Mouse (Mus musculus): ENCODE measurements around the gene Gm28891. TPM values are rescaled to one million over a fixed set of nuclear protein-coding genes. Genes with fewer than 3 reads are reported as not detected.
"Not testable (repeated sequence)": the region's sequence is repeated elsewhere in the genome, so short reads cannot be mapped to it uniquely, and the experiment has no call there.

Gene Gm28891
- polyA plus RNA-seq (2015; fragmentation: Nextera tagmentation; extraction: Ambion mirVana) = not detected in 2 replicates

DNA sequence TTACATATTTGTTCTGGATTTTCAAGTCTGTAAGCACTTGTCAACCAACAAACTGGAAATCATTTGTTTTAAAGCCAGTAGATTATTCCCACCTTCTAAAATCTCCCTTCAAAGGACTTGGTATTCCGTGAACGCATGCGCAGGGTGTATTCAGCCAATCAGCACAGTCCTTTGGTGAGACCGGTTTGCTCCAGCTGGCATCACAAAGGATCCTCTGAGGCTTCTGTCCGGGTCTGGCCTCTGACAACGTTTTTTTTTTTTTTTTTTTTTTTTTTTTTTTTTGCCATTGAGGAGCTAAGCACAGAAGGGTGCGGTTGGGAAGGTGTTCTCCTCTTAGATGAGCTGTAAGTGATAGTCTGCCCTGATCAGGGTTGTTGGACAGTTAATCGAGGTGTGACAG is at the start of gene Gm28891:
TSS of gene Gm28891 (plus strand) at position 301 of the 400 bp plus-strand sequence.
- H3K9ac ChIP-seq; H3K9me3 ChIP-seq; H3K36me3 ChIP-seq; H3K27ac ChIP-seq; H3K4me3 ChIP-seq (replicated peaks); H3K4me1 ChIP-seq (replicated peaks); ATAC-seq; H3K4me2 ChIP-seq (replicated peaks); H3K27me3 ChIP-seq (replicated peaks): not testable (repeated sequence)
- 79% methylated on average over 2 of the region's 8 CpGs for WGBS

Data from intestine, embryonic 15.5 days (tissue).